Mouse (Mus musculus) A20 (cell line): ENCODE measurements around the gene Zmym3.

Experiments used
- DNase-seq: peaks from one replicate; pipeline ENCODE4 v3.0.0-alpha.2; 2011; ENCODE audit warnings: low read depth, low spot score

The Zmym3 gene

DNA sequence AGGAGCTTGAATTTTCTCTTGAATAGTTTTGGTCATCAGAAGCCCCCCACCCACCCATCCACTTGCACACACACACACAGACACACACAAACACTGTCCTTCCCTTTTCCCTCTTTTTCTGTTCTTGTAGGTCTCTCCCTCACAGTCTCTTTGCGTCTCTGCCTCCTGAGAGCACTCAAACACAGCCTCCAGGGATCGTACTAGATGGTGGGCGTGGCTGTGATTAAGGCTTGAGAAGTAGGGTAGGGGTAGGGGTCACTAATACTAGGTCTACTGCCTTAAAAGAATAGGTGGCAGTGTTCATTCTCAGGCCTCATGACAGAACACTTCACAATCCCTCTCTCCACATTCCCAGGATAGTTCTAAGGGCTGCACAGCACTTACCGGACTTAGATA is at the start of gene Zmym3:
Gene Zmym3, minus strand, starts transcription at position 150 of the 396 bp plus-strand sequence.
- no peak for DNase-seq

DNA sequence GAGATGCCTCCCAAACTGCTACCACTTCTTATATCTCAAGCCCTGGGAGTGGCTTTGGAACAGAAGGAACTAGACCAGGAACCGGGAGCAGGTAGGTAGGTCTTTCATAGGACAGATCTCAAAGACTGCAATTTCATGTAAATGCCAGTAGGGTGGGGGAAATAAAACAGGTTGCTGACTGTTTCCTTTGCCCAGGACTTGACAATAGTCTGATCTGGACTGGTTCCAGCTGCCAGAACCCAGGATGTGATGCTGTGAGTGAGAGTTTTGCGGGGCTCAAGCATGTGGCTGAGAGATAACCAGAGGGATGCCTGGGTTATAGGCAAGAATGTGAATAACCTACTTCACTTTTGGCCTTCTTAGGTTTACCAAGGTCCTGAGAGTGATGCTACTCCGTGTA is 30.9 kb upstream of the Zmym3 start:
- no peak for DNase-seq

DNA sequence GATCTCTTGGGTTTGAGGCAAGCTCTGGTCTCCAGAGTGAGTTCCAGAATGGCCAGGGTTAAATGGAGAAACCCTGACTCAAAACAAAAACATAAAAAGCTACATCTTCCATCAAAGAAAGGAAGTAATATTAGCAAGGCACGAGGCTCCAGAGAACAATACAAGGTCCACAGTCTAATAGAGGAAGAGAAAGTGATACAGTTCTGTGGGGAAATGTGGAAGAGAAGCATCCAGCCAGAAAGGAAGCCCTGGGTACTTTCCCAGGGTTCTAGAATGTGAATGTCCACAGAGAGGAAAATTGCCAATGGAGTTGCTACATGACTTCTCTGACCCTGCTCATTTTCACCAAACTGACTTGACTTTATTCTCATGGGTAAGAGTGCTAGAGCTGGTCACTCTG is 30.5 kb upstream of the Zmym3 start:
- DNase-seq = peak; percentile 14

DNA sequence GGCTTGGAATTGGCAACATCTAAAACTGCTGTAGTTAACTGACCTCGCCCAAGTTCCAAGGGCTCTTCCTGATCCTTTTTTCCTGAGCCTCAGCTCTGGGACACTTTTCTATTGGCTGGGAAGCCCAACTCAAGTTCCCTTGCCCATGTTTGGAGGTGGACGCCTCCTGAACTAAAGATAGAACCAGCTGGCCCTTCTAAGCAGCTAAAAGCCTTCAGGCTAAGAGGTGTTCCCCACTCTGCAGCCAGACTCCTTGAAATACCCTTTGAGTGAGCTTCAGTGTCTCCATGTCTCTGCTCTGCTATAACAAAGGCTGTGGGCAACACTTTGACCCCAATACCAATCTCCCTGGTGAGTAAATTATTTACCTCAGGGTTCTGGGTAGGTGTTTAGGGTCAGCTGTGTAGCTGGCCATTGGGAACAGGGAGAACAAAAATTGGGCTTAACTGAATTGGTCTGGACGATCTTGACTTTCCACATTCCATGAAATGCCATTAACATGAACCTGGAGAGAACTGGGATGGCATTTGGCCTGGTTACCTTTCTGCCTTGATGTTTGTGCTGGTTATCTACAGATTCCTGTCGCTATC is 28.3 kb upstream of the Zmym3 start, which contains the start of gene Itgb1bp2:
Gene Itgb1bp2, plus strand, starts transcription at position 203 of the 590 bp plus-strand sequence.
- DNase-seq = no peak

DNA sequence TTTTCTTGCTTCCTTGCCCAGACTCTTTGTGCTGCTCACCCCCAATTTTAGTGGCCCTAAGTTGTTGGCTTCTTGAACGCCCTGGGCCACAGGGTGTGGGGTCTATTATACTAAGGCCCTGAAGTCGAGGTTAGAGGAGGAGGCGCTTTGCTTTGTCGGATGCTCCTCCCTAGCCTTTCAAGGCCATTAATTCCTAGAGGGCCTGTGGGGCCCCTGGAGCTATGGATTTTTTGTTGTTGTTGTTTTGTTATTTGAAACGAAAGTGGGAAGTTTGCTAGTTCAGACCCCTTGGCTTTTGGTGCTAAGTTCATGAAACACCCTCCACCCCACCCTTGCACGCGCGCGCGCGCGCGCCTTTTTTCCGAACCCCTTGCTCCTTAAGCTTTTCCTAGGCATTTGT is 9.3 kb upstream of the Zmym3 start:
- DNase-seq = no peak

DNA sequence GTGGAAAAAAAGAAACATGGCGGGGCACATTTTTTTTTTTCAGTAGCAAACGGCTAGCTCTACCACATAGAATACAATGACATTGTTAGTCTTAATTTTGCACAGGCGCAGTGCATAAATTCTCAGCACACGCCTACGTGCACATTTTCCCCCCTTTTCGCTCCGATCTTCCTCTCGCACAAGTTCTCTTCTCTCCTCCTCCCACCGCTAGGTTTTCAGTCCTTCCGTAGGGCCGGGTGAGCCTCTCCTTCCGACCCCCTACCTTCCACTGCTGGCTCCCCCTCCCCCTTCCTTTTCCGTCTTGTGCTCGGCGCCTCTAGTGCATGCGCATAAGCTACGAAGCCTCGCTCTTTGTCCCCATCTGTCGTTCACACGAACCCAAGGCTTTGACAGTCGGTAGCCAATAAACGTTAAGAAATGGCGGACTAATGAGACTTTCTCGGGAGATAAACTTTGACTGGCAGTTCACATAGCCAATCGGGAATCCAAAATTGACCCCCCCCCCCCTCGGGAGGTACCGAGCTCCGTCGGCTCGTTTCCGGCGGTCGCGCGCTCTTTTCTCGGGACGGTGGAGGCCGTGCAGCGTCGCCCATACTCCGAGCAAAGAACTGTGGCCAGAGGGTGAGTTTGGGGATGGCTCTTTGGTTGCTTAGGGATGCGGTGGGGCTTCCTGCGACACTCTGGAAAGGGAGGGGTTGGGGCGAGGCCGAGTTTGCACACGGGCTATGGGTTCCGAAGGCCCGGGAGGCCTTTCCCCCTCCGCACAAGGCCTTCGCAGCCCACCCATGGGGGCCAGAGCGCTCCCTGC is 8.7 kb upstream of the Zmym3 start, which contains the start of gene Nono:
Gene Nono, plus strand, starts transcription at position 177 of the 808 bp plus-strand sequence.
- DNase-seq = peak; percentile 94

DNA sequence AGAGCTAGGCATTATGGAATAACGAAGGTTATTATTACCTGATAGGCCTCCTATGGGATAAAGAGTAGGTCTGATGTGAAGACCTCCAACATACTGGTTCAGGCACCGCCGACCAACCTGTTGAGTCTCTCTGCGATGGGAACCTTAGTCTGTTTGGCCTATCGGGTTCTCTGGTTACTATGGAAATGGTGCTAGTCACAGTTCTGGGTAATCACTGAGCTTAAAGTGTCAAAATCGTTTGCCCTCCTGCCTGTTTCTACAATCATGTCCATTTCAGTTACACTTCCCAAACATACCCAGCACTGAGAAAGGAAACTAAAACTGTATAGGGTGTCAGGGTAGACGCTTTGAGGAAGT is 8.1 kb upstream of the Zmym3 start:
- no peak for DNase-seq

DNA sequence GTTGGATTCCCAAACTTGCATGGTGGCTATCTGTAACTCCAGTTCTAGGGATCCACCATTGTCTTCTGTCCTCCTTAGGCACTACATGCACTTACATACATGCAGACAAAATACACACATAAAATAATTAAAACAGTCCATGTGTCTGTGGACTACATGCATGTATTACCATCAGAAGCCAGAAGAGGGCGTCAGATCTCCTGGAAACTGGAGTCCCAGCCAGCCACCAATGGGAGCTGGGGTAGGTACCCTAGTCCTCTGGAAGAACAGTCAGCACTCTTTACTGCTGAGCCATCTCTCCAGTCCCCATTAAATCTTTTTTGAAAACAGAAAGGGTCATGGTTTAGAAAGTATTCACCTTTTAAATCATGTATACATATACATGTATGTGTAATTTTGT is 7.1 kb upstream of the Zmym3 start:
- peak; percentile 67 for DNase-seq

DNA sequence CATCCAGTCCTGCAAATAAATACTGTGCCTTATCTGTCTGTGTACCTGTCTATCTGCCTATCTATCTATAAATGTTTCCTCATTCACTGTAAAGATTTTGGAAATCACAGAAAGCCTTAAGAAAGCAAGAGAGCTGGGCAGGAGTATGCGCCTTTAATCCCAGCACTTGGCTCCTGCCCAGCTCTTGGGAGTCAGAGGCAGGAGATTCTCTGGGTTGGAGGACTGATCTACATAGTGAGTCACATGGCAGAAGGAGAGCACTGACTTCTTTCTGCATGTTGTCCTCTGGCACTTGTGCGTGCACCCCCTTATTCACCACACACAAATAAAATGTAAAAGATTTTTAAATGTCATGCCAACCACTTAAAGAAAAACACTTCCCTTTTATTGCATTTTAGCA is 2.8 kb upstream of the Zmym3 start:
- no peak for DNase-seq

DNA sequence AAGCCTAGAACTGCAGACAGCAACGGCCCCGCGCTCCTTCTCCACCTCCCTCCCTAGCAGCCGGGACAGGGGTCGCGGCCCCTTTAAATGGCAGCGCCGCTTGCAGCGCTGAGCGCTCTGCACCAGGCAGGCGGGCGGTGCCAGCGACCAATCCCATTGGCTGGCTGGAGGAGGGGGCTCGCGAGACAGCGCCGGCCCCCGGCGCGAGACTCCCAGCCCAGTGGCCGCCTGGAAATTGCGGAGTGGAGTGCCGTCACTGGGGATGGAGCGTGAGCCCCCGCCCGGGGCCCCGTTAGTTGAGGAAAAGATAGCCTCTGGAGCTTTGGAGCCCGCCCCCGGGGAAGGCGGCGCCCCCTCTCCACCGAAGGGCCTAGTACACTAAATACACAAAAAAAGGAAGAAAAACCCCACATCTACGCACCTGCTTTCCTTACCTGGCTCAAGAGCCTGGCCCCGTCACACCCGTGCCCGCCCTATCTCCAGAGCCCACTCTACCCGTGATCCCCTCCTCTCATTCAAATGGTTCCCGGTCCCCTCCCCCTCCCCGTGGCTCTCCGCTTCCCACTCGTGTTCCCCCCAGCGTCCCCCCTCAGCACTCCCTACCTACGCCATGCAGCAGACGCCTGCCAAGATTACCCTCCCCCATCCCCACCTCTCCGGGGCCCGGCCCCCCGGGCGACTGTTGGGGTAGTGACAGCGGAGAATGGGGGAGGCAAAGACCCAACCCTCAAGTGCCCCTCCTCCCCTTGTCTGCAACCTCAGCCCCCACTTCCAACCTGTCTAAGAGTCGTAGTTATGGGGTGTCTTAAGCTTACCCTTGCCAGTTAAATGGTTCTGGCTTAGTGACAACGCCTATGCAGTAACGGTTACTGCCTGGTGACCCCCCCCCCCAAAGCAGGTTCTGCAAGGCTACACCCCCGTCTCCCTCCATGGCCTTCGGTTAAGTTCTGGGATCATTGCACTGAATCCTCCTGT is 637 bp downstream of the Zmym3 start:
- DNase-seq = peak; percentile 88

DNA sequence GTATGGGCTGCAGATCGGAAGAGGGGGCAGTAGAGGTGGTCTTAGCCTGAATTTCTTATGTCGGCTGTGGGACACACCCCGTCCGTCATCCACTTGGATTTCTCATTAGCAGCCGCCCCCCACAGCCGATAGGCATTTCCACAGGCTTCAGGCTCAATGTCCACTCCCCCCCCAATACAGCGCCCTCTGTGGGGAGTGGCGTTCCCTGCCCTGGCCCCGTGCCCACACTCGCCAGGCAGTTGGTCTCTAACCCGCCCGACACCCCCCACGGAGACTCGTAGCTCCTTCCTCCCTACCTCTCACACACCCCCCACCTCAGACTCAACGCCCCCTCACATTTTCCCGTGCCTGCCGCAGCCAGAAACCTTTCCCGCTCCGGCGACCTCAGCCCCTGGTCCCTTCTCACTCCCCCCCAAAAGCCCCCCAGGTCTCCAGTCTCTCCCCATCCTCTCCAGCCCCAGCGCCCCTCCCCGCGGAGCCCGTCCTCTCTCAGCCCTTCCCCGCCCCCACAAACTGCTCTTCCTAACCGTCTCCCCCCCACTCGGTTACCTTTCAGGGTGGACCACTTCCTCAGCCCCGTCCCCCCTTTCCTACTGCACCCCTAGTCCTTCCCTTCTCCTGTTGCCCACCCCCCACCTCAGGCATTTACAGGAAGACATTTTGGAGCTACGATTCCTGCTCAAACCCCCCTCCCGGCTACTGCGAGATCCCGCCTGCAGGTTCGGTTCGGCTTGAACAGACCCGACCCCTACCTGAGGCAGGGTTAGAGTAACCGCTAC is 1.5 kb downstream of the Zmym3 start:
- peak; percentile 47 for DNase-seq

DNA sequence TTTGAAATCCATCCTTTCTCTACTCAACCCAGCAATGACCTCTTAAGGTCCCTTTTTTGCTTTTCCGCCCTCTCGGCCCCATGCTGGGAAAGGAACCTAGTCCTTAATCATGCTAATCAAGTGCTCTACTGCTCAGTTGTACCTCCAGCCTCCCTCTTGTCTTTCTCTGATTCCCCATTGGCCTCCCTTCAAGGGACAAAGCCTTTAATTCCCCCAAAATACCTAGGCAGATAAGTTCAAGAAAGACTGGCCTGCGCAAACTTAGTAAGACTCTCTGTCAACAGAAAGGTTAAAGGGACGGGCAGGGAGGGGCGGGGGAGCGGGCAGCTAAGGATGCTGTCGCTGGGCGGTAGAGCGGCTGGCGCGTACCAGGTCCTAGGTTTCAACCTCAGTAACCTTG is 24.2 kb downstream of the Zmym3 start:
- DNase-seq = no peak

DNA sequence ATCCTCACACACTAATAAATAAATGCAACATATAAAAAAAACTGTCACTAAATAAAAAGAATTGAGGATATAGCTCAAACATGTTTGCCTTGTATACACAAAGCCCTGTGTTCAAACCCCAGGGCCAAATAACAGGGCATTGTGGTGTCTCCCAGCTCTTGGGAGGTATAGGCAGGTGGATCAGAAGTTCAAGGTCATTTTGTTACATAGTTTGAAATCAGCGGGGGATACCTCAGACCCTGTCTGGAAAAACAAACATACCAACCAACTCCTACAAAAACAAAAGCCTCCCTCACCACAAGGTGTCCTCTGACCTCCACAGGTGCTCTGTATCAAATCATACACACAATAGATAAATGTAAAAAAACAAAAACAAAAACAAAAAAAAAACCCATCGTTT is 26.3 kb downstream of the Zmym3 start:
- DNase-seq = no peak

DNA sequence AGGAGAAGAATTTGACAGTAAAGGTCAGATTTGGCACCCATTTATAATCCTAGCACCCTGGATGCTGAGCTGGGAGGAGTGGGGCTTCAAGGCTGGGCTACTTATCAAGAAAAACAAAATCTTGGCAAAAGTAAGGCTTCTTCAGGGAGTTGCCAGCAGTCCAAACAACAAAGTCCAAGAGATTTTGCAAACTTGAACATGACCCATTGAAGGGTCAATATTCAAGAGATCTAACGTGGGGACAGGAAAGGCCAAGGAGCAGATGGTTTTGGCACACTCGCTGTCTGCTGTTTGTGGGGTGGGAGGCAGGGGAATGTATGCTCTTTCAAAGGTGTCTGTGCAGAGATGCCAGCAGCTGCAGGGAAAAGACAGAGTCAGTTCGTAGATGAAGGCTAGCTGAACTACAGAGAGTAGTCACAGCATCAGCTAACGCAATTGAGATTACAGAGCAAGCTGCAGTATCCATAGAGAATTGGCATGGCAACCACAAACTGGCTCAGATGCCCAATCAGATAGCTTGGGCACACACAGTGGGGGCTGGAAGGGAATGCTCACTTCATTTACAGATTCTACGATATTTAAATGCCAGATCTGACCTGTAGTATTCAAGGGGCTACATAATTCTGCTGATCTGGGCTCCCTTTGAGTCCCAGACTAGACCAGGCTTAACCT is 31.6 kb downstream of the Zmym3 start:
- DNase-seq = no peak

DNA sequence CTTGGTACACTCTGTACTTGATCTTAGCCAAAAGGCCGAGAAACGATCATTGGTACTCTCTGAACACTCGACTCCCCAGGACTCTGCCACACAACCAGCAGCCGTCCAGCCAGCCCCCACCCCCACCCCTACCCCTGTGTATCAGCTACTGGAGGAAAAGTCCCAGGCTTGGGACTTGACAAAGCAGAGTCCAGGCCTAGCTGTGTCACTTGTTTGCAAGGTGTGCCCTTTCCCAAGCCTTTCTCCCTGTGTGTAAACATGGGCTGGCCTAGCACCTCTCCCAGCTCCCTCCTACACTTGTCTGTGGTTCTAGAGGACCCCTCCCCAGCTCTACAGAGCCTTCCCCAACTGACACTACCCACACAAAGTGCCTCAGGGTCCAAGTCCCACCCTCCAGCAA is 34.4 kb downstream of the Zmym3 start:
- DNase-seq = no peak

DNA sequence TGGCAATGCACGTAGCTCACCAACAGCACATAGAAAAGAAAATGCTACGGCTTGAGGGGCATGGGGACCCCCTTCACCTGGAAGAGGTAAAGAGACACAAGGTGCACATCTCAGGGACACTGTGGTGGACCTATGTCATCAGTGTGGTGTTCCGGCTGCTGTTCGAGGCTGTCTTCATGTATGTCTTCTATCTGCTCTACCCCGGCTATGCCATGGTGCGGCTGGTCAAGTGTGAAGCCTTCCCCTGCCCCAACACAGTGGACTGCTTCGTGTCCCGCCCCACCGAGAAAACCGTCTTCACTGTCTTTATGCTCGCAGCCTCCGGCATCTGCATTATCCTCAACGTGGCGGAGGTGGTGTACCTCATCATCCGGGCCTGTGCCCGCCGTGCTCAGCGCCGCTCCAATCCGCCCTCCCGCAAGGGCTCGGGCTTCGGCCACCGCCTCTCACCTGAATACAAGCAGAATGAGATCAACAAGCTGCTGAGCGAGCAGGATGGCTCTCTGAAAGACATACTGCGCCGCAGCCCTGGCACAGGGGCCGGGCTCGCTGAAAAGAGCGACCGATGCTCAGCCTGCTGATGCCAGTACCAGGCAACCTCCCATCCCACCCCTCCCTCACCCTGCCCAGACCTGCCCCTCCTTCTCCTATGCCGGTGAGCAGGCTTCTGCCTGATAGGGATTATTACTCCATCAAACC is 36.1 kb downstream of the Zmym3 start:
- no peak for DNase-seq

DNA sequence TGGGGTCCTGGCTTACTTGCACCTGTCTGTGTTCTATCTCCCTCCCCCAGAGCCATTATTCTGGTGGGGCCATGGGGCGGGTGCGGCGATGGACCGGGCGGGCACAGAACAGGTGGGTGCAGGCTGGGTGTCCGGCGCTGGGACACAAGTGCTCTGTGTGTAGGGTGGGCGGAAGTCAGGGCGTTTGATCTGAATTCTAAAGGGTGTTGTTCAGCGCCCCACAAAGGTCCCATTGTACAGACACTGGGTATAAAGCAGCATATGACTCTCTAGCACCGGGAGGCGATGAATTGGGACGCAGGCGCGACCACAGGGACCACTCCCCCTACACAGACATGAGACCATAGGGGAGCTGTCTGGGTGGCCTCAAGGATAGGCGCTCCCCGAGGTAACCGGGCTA is 37.2 kb downstream of the Zmym3 start:
- no peak for DNase-seq

DNA sequence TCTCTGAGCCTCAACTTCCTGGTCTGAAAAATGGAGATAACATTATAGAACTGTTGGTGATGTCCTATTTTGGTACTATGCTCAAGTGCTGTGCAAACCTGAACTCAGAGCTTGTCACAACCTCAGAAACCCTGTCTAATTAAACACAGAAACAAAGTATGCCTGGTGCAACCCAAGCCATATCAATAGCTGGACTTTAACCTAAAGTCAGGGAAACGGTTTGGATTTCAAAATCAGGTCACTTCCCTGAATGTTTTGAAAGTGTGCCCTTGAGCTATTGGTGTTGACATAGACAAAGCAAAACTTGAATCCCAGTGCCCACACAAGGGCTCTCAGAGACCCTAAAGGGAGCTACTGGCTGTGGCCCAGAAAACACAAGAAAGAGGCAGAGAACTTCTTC is 40.9 kb downstream of the Zmym3 start:
- DNase-seq = no peak

DNA sequence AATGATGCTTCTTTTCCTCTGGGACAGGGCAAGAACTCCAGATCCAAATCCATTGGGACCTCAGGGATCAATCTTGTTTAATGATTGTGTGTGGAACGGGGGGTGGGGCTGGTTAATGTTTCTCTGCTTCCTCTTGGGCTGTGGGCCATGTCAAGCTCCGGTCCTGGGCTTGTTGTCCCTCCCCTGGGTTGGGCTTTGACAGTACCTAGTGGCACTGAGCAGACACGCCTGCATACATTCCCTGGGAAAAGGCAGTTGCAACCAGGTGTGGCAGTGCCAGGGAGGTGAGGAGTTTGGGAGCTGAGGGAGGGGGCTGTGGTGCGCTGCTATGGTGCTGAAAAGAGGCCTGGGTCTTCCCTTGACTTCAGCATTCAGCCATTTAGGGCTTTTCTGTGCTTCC is 43.6 kb downstream of the Zmym3 start:
- DNase-seq = no peak
